Mouse (Mus musculus) G1E (cell line): Measurements from ENCODE around the gene Hoxa1.

ENCODE experiments used
- CTCF ChIP-seq: IDR thresholded peaks from 2 replicates; pipeline ENCODE4 v1.5.1; 2012; ENCODE audit warnings: low read depth, low read length, inconsistent platforms, mixed read lengths
- GATA1 ChIP-seq: IDR thresholded peaks from 2 replicates; pipeline ENCODE4 v1.6.1; 2012; ENCODE audit warnings: borderline replicate concordance, low read length, inconsistent platforms, mixed read lengths
- GATA2 ChIP-seq: IDR thresholded peaks from 2 replicates; pipeline ENCODE4 v1.6.1; 2012; ENCODE audit warnings: low read depth, low read length, inconsistent platforms, borderline replicate concordance
- POLR2AphosphoS5 ChIP-seq: IDR thresholded peaks from 2 replicates; pipeline ENCODE4 v1.6.1; 2012; ENCODE audit warnings: low read depth, low read length, inconsistent platforms; ENCODE audit not compliant: insufficient replicate concordance
- TAL1 ChIP-seq: conservative IDR thresholded peaks from 2 replicates; pipeline ENCODE4 v1.6.1; 2012; ENCODE audit warnings: low read depth, low read length, inconsistent platforms, mixed read lengths

GRCm38 (mm10) chr6:52111846-52112245 lies 46.3 kb downstream of the Hoxa1 start:
- TF ChIP-seq CTCF = no peak
- TF ChIP-seq GATA1 = no peak
- no peak for TF ChIP-seq TAL1
- no peak for TF ChIP-seq POLR2AphosphoS5
- no peak for TF ChIP-seq GATA2
